Mouse (Mus musculus) cerebellum, adult 2 months (tissue): ENCODE data around the gene Tfdp2. TPM values are rescaled to one million over a fixed set of nuclear protein-coding genes. Genes with fewer than 3 reads are reported as not detected.
A peak's percentile ranks its signal among the peaks of the same experiment; 100 is the strongest.

Experiments used
- DNase-seq, 2 experiments: peaks; one replicate each; pipeline ENCODE4 v3.0.0; 2021
- H3K27ac ChIP-seq: fragments of 200-500 bp; 2 replicates; pipeline ENCODE4 v1.5.1; 2012; ENCODE audit warnings: low read length, control low read depth, inconsistent platforms; ENCODE audit not compliant: insufficient read depth
- H3K27me3 ChIP-seq: fragments of 200-500 bp; 2 replicates; pipeline ENCODE4 v1.6.1; 2012; ENCODE audit warnings: inconsistent platforms, mild to moderate bottlenecking, low read length, moderate library complexity; ENCODE audit not compliant: control insufficient read depth, insufficient read depth
- H3K4me1 ChIP-seq: fragments of 200-500 bp; 2 replicates; pipeline ENCODE4 v1.6.1; 2011; ENCODE audit warnings: low read length; ENCODE audit not compliant: control insufficient read depth, insufficient read depth
- H3K4me3 ChIP-seq: fragments of 200-500 bp; replicated peaks from 2 replicates; pipeline ENCODE3; 2011; ENCODE audit warnings: mild to moderate bottlenecking, low read depth, low read length, control low read depth; ENCODE audit not compliant: insufficient read depth
- CTCF ChIP-seq: fragments of 200-500 bp; IDR thresholded peaks from 2 replicates; pipeline ENCODE4 v1.5.1; 2011; ENCODE audit warnings: low read depth, mild to moderate bottlenecking, control low read depth, low read length, moderate library complexity, borderline replicate concordance; ENCODE audit not compliant: insufficient read depth
- POLR2A ChIP-seq: fragments of 200-500 bp; IDR thresholded peaks from 2 replicates; pipeline ENCODE4 v1.6.1; 2011; ENCODE audit warnings: low read length, control low read depth, borderline replicate concordance; ENCODE audit not compliant: insufficient read depth
- WGBS: fragments of 180-500 bp; shearing (Covaris S2); methylation state at CpG from one replicate; pipeline ENCODE4 v1.1.7; 2018; 5-methylcytosine and 5-hydroxymethylcytosine counted together
- polyA plus RNA-seq: library from polyadenylated mRNA; depleted of rRNA; stranded (reverse); fragments of >200 nt; gene quantifications from 2 replicates; pipeline ENCODE4 v1.2.3, GENCODE M21; 2012

Gene Tfdp2
- polyA plus RNA-seq, 1 experiment, result 19.3 TPM

DNA sequence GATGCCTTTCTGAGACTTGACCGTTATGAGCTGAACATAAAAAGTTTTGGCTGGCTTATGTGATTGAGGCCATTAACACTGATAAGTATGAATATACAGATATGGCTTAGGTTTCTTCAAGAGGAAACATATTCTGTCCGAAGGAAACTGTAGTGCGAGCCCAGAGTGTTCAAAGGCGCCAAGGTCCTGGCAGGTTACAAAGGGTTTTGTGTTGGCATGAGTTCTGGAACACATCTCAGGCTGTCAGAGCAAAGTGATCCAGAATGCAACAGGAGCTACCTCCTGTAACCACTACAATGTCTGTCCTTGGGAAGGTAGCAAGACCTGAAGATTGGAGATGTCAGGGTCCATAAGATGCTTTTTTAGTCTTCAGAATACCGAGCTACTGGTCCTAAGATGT is 123.3 kb downstream of the Tfdp2 start:
- H3K27me3 ChIP-seq, result no peaks in the 10 kb centered on the region; the same call in 1 of the 2 replicates
- TF ChIP-seq CTCF, result no peak
- TF ChIP-seq POLR2A, result no peak
- WGBS, result 64% methylated on average over 5 of the region's 5 CpGs
- peaks cover 12% of the 10 kb centered on the region for H3K4me1 ChIP-seq
- H3K27ac ChIP-seq, result no peak overlapping the region
- no peak for DNase-seq
- no peak overlapping the region for H3K4me3 ChIP-seq

DNA sequence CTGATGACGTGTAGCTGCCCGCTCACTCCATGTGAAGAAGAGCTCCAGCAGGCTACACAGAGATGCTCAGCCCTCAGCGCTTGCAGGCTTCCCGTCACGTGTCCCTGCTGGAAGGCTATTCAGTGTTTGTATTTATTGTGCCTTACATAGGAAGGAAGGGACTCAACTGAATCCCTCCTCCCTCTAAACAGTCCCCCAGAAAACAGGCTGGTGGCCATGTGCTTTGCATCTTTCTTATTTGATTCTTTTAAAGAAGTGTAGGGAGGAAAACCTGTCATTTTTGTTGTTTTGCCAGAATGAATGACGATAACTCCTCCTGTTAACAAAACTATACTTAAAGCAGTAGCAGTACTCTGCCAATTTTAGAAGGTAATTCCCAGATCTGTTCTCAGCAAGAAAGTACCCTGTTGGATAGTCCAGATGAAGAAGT is 124.5 kb downstream of the Tfdp2 start:
- Histone ChIP-seq H3K27me3 (no peaks in the 10 kb centered on the region; the same call in 1 of the 2 replicates), H3K27ac (no peak overlapping the region), H3K4me3 (no peak overlapping the region), H3K4me1 (peaks cover 19% of the 10 kb centered on the region)
- WGBS, result 75% methylated on average over 6 of the region's 6 CpGs
- DNase-seq, result no peak
- no peak for TF ChIP-seq POLR2A
- TF ChIP-seq CTCF, result no peak

DNA sequence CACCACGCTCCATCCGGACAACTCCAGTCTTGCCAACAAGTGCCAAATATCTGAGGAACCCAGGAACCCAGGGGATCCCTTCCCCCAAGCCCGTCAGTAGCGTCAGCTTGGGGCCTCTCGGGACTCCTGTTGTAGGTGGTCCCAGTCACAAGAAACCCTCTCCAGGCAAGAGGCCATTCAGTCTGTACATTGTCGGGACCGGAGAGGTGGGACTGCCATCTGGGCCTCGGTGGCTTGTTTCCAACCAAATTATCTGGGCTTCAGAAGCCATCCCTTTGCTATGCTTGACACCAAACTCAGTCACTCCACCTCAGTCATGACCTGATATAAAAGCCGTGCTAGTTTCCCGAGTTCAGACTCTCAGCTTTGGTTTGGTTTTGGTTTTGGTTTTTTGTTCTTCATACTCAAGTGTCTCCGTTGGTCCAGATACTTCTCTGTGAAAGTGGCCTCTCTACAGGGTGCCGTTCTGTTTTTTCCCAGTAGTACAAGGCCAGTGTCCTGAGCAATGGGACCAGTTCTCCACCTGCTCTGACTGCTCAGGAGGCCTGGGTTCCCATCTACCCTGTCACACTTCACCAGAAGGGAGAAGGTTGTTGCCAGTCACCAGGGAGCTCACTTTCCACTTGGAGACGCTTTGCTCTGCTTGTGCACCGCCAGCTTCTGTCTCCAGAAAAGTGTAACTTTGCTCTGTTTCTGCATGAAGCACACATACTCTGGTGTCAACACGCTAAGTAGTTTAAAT is 126.5 kb downstream of the Tfdp2 start:
- peak overlapping the region; percentile 23 for H3K27ac ChIP-seq
- no peaks in the 10 kb centered on the region for H3K27me3 ChIP-seq
- H3K4me3 ChIP-seq, result no peak overlapping the region
- DNase-seq, result peak; percentile 70 to 78
- peaks cover 33% of the 10 kb centered on the region for H3K4me1 ChIP-seq
- TF ChIP-seq CTCF, result no peak
- no peak for TF ChIP-seq POLR2A
- WGBS, result 25% methylated on average over 15 of the region's 15 CpGs

DNA sequence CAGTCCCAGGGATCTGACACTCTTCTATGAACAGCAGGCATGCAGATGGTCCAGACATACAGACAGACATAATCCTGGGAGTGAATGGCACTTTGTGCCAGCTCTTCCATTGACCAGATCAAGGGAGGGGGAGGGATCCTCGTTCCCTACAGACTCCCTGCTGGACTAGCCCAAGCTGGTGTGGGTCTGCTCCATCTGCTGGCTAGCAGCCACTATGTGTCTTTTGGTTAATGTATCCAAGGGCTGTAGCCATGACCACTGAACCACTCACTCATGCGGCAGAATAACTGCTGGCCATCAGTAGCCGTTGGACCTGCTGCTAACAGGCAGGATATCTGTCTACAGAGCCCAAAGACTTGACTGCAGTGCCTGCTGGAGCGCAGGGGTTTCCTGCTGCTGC is 128.4 kb downstream of the Tfdp2 start:
- no peak for TF ChIP-seq POLR2A
- no peak for TF ChIP-seq CTCF
- 25% methylated on average over 4 of the region's 4 CpGs for WGBS
- peak; percentile 33 to 49 for DNase-seq
- H3K27ac ChIP-seq, result no peak overlapping the region
- no peak overlapping the region for H3K4me3 ChIP-seq
- peaks cover 38% of the 10 kb centered on the region for H3K4me1 ChIP-seq
- H3K27me3 ChIP-seq, result no peaks in the 10 kb centered on the region

DNA sequence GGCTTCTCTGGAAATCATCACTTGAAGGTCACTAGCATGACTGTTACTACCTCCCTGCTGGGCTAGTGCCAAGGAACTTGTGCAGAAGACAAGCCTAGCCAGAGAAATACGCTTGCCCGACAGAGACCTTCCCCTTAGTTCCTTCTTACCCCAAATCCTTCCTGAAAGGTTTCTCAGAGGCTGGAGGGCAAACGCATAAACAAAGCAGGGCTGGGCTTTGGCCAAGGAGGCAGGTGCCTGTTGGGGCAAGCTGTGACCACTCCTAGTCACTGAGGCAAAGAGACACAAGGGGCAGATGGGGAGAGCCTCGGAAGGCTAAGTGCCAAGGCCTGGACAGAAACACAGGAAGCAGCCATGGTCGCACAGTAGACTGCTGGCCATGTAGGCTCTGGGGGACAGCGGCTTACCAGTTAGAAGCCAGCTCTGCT is 130.4 kb downstream of the Tfdp2 start:
- 6% methylated on average over 6 of the region's 6 CpGs for WGBS
- Histone ChIP-seq H3K27me3 (no peaks in the 10 kb centered on the region), H3K4me3 (no peak overlapping the region), H3K27ac (peak overlapping the region; percentile 23; the same call in 1 of the 2 replicates), H3K4me1 (peaks cover 38% of the 10 kb centered on the region)
- peak; percentile 86 to 90 for DNase-seq
- TF ChIP-seq CTCF, result no peak
- TF ChIP-seq POLR2A, result no peak

DNA sequence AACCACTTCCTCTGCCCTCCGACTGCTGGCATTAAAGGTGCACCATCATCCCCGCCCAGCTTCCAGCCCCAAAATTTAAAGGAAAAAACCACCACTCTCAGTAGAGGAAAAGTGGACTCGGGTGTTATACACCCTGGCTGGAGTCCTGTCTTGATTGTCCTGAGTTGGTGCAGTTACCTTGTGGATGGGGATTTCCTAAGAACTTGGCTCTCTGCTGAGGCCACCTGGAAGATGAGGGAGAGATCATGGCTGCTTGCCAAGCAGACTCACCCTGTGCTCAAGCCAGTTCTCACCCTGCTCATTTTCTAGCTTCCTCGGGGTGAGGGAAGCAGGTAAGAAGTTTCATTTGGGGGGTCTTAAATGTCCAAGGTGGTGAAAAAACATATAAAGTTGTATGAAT is 132.2 kb downstream of the Tfdp2 start:
- no peak for TF ChIP-seq POLR2A
- no peak for TF ChIP-seq CTCF
- H3K4me3 ChIP-seq, result no peak overlapping the region
- peak; percentile 51 to 72 for DNase-seq
- H3K27me3 ChIP-seq, result no peaks in the 10 kb centered on the region
- H3K27ac ChIP-seq, result no peak overlapping the region
- peaks cover 29% of the 10 kb centered on the region for H3K4me1 ChIP-seq
- WGBS, result 49% methylated on average over 4 of the region's 4 CpGs

DNA sequence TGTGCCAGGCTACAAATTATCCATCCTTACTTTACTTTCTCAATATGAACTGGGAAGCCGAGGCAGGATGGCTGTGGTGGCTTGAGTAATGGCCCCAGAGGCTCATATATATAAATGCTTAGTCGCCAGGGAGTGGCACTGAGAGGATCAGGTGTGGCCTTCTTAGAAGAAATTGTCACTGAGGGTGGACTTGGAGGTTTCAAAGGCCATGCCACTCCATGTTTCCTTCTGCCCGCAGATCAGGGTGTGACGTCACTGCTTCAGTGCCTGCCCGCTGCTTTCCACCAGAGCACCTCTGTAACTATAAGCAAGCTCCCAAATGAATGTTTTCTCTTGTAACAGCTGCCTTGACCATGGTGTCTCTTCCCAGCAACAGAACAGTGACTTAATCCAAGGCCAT is 135.1 kb downstream of the Tfdp2 start:
- WGBS, result 88% methylated on average over 5 of the region's 5 CpGs
- Histone ChIP-seq H3K27ac (no peak overlapping the region), H3K4me1 (peaks cover 17% of the 10 kb centered on the region), H3K27me3 (no peaks in the 10 kb centered on the region), H3K4me3 (no peak overlapping the region)
- no peak for TF ChIP-seq CTCF
- TF ChIP-seq POLR2A, result no peak
- DNase-seq, result no peak

DNA sequence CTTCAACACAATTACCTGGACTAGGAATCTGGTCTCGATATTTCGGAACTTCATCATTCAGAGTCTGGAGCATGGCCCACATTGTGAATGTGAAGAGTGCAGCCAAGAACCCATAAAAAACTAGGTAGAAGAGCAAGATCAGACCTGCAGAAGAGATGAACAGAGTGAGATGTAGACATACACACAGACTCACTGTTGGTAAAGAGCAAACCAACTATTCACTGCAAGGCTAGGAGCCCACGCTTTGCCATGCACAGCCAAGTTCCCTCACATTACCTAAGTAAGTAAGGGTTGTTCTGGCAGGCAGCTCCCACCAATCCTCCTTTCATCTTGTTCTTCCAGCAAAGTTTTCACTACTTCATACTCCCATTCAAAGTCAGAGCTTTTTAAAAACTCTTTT is 149.7 kb downstream of the Tfdp2 start:
- Histone ChIP-seq H3K27ac (no peak overlapping the region), H3K27me3 (no peaks in the 10 kb centered on the region), H3K4me3 (no peak overlapping the region), H3K4me1 (no peaks in the 10 kb centered on the region)
- no peak for DNase-seq
- 88% methylated on average over 3 of the region's 3 CpGs for WGBS
- no peak for TF ChIP-seq POLR2A
- no peak for TF ChIP-seq CTCF
